Mouse (Mus musculus): ENCODE measurements around the gene Gm11037. TPM values are rescaled to one million over a fixed set of nuclear protein-coding genes. Genes with fewer than 3 reads are reported as not detected.

Gm11037 gene
- polyA plus RNA-seq (2017; shearing (Covaris generic)), result not detected

DNA sequence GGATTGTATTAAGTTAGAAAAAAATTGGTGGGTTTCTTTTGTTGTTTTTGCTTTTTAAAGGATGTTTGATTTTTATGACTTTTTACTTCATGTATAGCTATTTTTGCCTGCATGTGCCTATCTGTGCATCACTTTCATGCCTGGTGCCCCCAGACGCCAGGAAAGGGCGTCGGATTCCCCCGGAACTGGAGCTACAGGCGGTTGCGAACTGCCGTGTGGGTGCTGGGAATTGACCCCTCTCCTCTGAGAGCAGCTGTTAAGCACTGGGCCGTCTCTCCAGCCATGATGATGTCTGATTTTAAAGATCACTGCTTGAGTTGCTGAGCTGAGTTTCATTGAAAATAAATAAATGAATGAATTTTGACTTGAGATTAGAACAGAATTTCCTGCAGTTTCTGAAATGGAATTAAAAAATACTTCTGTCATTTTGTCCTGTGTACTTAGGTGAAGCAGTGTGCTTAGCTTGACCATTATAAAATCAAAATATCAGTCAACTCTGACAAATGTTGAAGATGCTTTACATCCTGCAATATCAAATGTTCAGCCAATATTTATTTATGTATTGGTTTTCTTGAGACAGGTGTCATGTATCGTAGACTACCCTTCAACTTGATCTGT, at the start of gene Gm11037:
Gene Gm11037 (plus strand): TSS at position 568 of the 618 bp plus-strand sequence.

DNA sequence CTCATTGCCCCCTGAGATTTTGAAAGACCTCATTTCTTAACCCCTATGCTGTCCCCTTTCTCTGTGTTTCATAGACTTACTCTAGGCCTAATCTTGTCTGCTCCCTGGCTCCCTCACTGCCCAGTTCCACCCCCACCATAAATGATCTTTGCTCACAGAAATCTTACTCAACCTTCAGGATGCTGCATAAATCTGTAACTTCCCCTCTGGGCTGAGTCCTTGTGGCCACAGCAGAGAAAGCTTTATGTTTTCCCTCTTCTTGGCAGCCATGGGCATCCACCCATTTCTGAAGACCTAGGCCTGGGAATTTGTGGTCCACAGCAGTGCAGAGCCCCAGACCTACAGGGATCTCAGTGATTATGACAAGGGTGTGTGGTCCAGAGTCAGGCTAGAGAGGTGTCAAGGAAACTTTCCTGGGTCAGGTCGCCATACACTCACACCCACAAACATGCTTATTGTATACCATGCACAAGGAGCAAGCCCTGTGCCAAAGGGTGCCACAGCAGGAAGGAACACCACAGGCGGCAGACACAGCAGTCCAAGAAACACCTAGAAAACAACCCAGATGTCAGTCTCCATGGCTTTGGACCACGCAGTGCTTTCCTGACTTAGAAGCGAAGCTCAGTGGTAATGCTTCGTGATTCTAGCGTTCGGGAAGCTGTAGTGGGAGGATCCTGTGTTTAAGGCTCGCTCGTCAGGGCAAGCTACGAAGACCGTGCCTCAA, 46.5 kb upstream of the Gm11037 start, which contains the start of gene Siglec1:
Gene Siglec1 (minus strand): TSS at position 99 of the 724 bp plus-strand sequence.

DNA sequence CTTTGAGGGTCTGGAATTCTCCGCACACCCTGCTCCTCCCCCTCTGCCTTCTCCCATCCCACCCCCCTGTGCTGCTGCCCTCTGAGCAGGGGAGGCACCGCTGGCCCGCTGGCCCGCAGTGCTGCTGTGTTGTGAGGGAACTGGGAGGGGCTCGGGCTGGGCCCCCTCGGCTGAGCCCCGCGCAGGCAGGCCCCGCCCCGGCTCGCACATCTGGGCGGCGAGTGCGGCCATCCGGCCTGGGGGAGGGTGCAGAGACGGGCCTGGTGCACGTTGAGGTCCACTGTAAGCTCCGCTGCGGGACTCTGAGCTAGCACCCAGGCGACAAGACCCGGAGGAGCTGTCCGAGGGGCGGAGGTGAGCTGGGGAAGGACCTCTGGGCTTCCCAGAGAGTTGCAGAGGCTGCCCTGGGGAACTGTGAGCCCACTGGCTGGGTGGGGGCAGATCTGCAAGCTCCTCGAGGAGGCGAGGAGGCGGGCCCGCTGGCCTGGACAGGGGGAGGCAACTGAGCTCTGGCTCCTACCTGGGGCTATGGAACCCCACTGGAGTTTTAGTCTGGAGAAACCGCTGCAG, 6.1 kb upstream of the Gm11037 start, which contains the start of gene Hspa12b:
Gene Hspa12b (plus strand): TSS at position 120 of the 570 bp plus-strand sequence.

DNA sequence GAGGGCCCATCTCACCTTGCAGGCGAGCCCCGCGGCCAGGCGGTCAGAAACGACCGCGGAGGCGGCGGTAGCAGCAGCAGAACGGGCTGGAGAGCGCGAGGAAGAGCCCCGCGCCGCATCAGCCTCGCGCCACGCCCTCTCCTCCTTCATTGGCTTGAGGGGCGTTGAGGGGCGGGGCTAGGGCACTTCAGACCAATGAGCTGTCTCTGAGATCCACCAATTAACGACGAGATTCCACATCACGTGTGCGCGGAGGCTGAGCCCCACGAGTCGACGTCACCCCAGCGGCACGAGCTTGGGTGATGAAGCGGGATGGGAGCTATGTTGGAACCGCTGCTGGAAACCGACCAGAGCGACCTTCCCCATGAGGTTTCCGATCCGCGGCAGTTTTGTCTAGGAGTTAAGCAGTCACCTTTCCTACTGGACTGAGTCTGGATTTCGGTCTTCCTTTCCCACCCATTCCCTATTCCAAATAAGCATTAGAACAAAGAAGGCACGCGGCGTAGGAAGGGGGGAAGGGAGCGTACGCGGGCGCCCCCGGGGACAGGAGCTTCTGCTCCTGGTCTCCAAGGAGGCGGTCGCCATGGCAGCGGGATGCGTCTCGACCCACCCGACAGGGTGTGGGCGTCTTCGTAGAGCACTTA, 26.8 kb downstream of the Gm11037 start, which contains the start of gene 1700037H04Rik:
Gene 1700037H04Rik (minus strand): TSS at position 144 of the 644 bp plus-strand sequence.

DNA sequence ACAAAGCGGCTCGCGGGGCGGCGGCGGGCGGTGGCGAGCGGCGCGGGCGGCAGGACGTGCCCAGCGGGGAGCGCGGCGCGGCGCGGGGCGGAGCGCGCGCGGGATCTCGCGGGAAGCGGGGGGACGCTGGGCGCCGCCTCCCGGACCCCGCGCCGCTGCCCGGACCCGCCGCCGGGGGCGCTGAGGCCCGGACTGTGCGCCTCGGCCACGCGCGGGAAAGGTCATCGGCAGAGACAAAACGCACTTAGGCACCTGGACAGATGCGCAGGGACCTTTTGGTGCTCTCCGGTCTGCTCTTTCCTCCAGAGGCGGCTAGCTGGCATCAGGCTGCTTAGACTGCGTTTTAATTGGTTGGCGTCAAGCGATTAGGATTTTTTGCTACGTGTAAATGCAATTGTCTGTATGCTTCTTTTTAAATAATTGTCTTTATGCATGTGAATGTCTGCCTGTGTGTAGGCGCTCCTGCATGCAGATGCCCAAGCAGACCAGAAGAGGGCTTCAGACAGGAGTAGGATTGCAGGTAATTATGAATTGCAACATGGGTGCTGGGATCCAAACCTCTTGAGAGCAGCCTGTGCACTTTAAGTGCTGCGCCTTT, 46.8 kb downstream of the Gm11037 start, which contains the start of gene Cenpb:
Gene Cenpb (minus strand): TSS at position 78 of the 598 bp plus-strand sequence.

Other genes with a start within 250 kb of the Gm11037 start
- 15.7 TPM for gene 4930402H24Rik, start 227.1 kb upstream of the Gm11037 start, polyA plus RNA-seq (2017; shearing (Covaris generic))
- 4.1 TPM for gene Atrn, start 227.0 kb upstream of the Gm11037 start, polyA plus RNA-seq (2017; shearing (Covaris generic))
- gene Gfra4, start 90.4 kb upstream of the Gm11037 start, polyA plus RNA-seq (2017; shearing (Covaris generic)), result not detected
- gene Adam33, start 69.7 kb upstream of the Gm11037 start, polyA plus RNA-seq (2017; shearing (Covaris generic)), result 0.69 TPM
- gene Siglec1, start 46.7 kb upstream of the Gm11037 start, polyA plus RNA-seq (2017; shearing (Covaris generic)), result 0.18 TPM
- 0.22 TPM for gene Hspa12b, start 6.2 kb upstream of the Gm11037 start, polyA plus RNA-seq (2017; shearing (Covaris generic))
- gene 1700037H04Rik, start 26.6 kb downstream of the Gm11037 start, polyA plus RNA-seq (2017; shearing (Covaris generic)), result 51.6 TPM
- 3.1 TPM for gene Cenpb, start 46.6 kb downstream of the Gm11037 start, polyA plus RNA-seq (2017; shearing (Covaris generic))
- gene Cdc25b, start 53.5 kb downstream of the Gm11037 start, polyA plus RNA-seq (2017; shearing (Covaris generic)), result 106 TPM
- not detected for gene Spef1, start 53.8 kb downstream of the Gm11037 start, polyA plus RNA-seq (2017; shearing (Covaris generic))
- gene Ap5s1, start 73.6 kb downstream of the Gm11037 start, polyA plus RNA-seq (2017; shearing (Covaris generic)), result 28.2 TPM
- gene Mavs, start 100.6 kb downstream of the Gm11037 start, polyA plus RNA-seq (2017; shearing (Covaris generic)), result 40.5 TPM
- gene Pank2, start 129.0 kb downstream of the Gm11037 start, polyA plus RNA-seq (2017; shearing (Covaris generic)), result 12.1 TPM
- gene Rnf24, start 219.4 kb downstream of the Gm11037 start, polyA plus RNA-seq (2017; shearing (Covaris generic)), result 1.7 TPM

All from inflammation-experienced regulatory T-cells, adult 16 weeks (primary cell).